Mouse (Mus musculus) erythroblast, embryonic 14.5 days (primary cell): ENCODE measurements at regions not wholly inside any gene's neighbourhood (a gene's known extent, or its start where the extent isn't known, plus 50 kb on each side); places are given as distances from the start of the nearest gene placed in this dataset.

Experiments
- GATA1 ChIP-seq: IDR thresholded peaks from 2 replicates; pipeline ENCODE4 v1.6.1; 2012; ENCODE audit warnings: low read length, inconsistent platforms, mixed read lengths
- TAL1 ChIP-seq: IDR thresholded peaks from 3 replicates; pipeline ENCODE4 v1.6.1; 2012; ENCODE audit warnings: low read length, inconsistent platforms, mixed read lengths

GRCm38 (mm10) chr6:67160564-67160963, 77.4 kb upstream of the Serbp1 start:
- no peak for TF ChIP-seq GATA1
- no peak for TF ChIP-seq TAL1
